Mouse (Mus musculus) midbrain, embryonic 14.5 days (tissue): Measurements from ENCODE around the gene Dusp23. TPM values are rescaled to one million over a fixed set of nuclear protein-coding genes. Genes with fewer than 3 reads are reported as not detected.
A peak's percentile ranks its signal among the peaks of the same experiment; 100 is the strongest.

Source experiments
- ATAC-seq: fragments of 200-750 bp; cut with Nextera tagmentation; 2 replicates; pipeline ENCODE4 v1.8.0; 2017; ENCODE audit warnings: moderate number of reproducible peaks, moderate library complexity; ENCODE audit not compliant: low FRiP score, low TSS enrichment
- DNase-seq: peaks from one replicate; pipeline ENCODE4 v3.0.0-alpha.2; 2015
- H3K27ac ChIP-seq: fragments of 300-500 bp; sonication (generic); replicated peaks from 2 replicates; pipeline ENCODE4 v1.5.1; 2014; ENCODE audit warnings: mild to moderate bottlenecking, low read depth, low read length, moderate library complexity
- H3K27me3 ChIP-seq: fragments of 300-500 bp; sonication (generic); 2 replicates; pipeline ENCODE4 v1.6.1; 2014; ENCODE audit warnings: low read length, control low read depth, mixed read lengths; ENCODE audit not compliant: control insufficient read depth, insufficient read depth
- H3K36me3 ChIP-seq: fragments of 300-500 bp; sonication (generic); 2 replicates; pipeline ENCODE4 v1.6.1; 2014; ENCODE audit warnings: low read length, control low read depth; ENCODE audit not compliant: control insufficient read depth, insufficient read depth
- H3K4me1 ChIP-seq: fragments of 300-500 bp; sonication (generic); 2 replicates; pipeline ENCODE4 v1.6.1; 2014; ENCODE audit warnings: mild to moderate bottlenecking, antibody characterized with exemption, low read length, control low read depth; ENCODE audit not compliant: control insufficient read depth, insufficient read depth
- H3K4me2 ChIP-seq: fragments of 300-500 bp; sonication (generic); 2 replicates; pipeline ENCODE4 v1.6.1; 2014; ENCODE audit warnings: mild to moderate bottlenecking, low read length, moderate library complexity
- H3K4me3 ChIP-seq: fragments of 300-500 bp; sonication (generic); replicated peaks from 2 replicates; pipeline ENCODE4 v1.5.1; 2014; ENCODE audit warnings: low read depth, low read length
- H3K9ac ChIP-seq: fragments of 300-500 bp; sonication (generic); replicated peaks from 2 replicates; pipeline ENCODE4 v1.6.1; 2014; ENCODE audit warnings: mild to moderate bottlenecking, low read length, moderate library complexity
- H3K9me3 ChIP-seq: fragments of 300-500 bp; sonication (generic); 2 replicates; pipeline ENCODE4 v1.6.1; 2016; ENCODE audit warnings: low read length, control low read depth, mixed read lengths; ENCODE audit not compliant: control insufficient read depth
- WGBS: fragments of 180-500 bp; shearing (Covaris S2); extraction: QIAGEN DNeasy Blood & Tissue Kit; methylation state at CpG from one replicate; pipeline ENCODE4 v1.1.7; 2014; 5-methylcytosine and 5-hydroxymethylcytosine counted together
- polyA plus RNA-seq: library from polyadenylated mRNA; unstranded; fragments of >200 nt; fragmentation: Nextera tagmentation; extraction: Ambion mirVana; gene quantifications from 2 replicates; pipeline ENCODE4 v1.2.1, GENCODE M21; 2014

Gene Dusp23
- polyA plus RNA-seq, 1 experiment from 2014 or later, result 8.7 TPM

- Histone ChIP-seq H3K36me3 (no peaks in the 10 kb centered on the region), H3K9me3 (no peaks in the 10 kb centered on the region), H3K27ac (no peak overlapping the region), H3K4me3 (no peak overlapping the region), H3K4me2 (no peak overlapping the region), H3K9ac (no peak overlapping the region), H3K4me1 (no peaks in the 10 kb centered on the region), H3K27me3 (no peaks in the 10 kb centered on the region)
- ATAC-seq, result no peak
- 86% methylated on average over 18 of the region's 18 CpGs for WGBS
- DNase-seq, result no peak
Observed at GRCm38 (mm10) chr1:172652040-172652662, 19.4 kb upstream of the Dusp23 start.

- ATAC-seq (no peak), DNase-seq (no peak)
- Histone ChIP-seq H3K27ac (no peak overlapping the region), H3K36me3 (no peaks in the 10 kb centered on the region), H3K27me3 (no peaks in the 10 kb centered on the region), H3K4me2 (no peak overlapping the region), H3K9ac (no peak overlapping the region), H3K4me1 (no peaks in the 10 kb centered on the region), H3K9me3 (no peaks in the 10 kb centered on the region), H3K4me3 (no peak overlapping the region)
- WGBS, result 89% methylated on average over 10 of the region's 10 CpGs
Observed at GRCm38 (mm10) chr1:172651288-172651987, 18.7 kb upstream of the Dusp23 start.

DNA sequence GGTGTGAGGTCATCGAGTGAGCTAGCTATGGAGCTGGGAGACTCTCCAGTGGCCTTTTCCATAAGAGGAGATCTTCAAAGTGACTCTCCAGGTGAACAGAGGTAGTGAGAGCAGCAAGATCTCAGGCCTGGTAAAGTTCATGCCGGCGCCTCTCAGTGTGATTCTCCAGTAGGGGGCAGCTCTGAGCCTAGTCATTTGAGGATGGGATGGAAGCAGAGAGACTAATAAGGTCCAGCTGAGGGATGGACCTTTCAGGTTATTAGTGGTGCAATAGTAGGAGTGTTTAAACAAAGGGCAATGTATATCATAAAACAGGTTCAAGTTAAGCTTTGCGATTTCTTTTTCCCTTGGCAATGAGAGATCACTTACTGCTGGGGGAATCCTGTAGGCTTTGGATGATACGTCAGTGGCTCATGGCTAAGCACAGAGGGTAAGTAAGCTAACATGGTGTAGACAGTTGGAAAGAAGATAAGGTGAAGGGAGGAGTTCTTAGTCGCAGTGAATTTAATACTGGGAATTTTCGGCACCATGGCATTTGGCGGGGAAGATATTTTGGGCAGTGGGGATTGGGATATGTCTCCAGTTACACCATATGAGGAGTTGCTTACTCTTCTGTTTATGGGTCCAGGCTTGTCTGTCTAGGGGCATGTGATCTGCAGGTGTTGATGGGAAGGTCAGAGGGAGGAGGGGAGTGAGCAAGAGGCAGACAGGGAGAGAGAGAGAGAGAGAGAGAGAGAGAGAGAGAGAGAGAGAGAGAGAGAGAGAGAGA, 17.9 kb upstream of the Dusp23 start:
- no peak for ATAC-seq

DNA sequence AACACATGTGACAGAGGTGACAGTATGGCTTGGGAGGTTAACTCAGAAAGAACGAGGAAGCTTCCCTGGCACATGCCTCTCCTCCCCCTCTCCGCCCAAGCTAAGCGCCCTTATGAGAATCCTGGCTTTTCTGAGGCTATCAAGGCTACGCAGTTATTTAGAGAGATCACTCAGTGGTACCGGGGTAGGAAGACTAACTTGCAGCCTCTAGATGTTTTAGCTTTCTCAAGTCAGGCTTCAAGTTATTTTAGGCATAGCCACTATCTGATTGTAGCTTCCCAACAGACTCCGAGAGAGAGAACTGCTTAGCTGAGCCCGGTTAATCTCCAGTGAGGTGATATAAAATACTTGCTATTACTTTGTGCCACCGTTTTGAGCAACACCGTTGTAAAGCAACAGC, 16.6 kb upstream of the Dusp23 start:
- 87% methylated on average over 9 of the region's 9 CpGs for whole genome bisulfite sequencing
- Histone ChIP-seq H3K4me3 (no peak overlapping the region), H3K9me3 (no peaks in the 10 kb centered on the region), H3K4me2 (no peak overlapping the region), H3K4me1 (no peaks in the 10 kb centered on the region), H3K36me3 (no peaks in the 10 kb centered on the region), H3K9ac (no peak overlapping the region), H3K27me3 (no peaks in the 10 kb centered on the region), H3K27ac (no peak overlapping the region)
- DNase-seq (no peak), ATAC-seq (no peak)

More for the DNA sequence above, 17.9 kb upstream of the Dusp23 start:
- Histone ChIP-seq H3K27me3 (no peaks in the 10 kb centered on the region), H3K9ac (no peak overlapping the region), H3K4me2 (no peak overlapping the region), H3K4me3 (no peak overlapping the region), H3K36me3 (no peaks in the 10 kb centered on the region), H3K4me1 (no peaks in the 10 kb centered on the region), H3K27ac (no peak overlapping the region), H3K9me3 (no peaks in the 10 kb centered on the region)
- WGBS, result 61% methylated on average over 8 of the region's 8 CpGs
- peak; percentile 37 for DNase-seq

- DNase-seq, result peak; percentile 32
- Histone ChIP-seq H3K36me3 (no peaks in the 10 kb centered on the region), H3K4me3 (no peak overlapping the region), H3K27me3 (no peaks in the 10 kb centered on the region), H3K9me3 (no peaks in the 10 kb centered on the region), H3K9ac (no peak overlapping the region), H3K4me2 (no peak overlapping the region), H3K4me1 (no peaks in the 10 kb centered on the region), H3K27ac (no peak overlapping the region)
- WGBS, result 13% methylated on average over 4 of the region's 4 CpGs
- no peak for ATAC-seq
Observed at GRCm38 (mm10) chr1:172647236-172647635, 14.5 kb upstream of the Dusp23 start.

GRCm38 (mm10) chr1:172638781-172639180, 6.0 kb upstream of the Dusp23 start:
- WGBS, result 77% methylated on average over 2 of the region's 2 CpGs
- Histone ChIP-seq H3K4me1 (no peaks in the 10 kb centered on the region), H3K9me3 (no peaks in the 10 kb centered on the region), H3K27ac (no peak overlapping the region), H3K9ac (no peak overlapping the region), H3K4me2 (no peak overlapping the region), H3K36me3 (no peaks in the 10 kb centered on the region), H3K4me3 (no peak overlapping the region), H3K27me3 (no peaks in the 10 kb centered on the region)
- ATAC-seq (no peak), DNase-seq (no peak)

GRCm38 (mm10) chr1:172637801-172638200, 5.0 kb upstream of the Dusp23 start:
- ATAC-seq (no peak), DNase-seq (peak; percentile 46)
- H3K27ac ChIP-seq, result no peak overlapping the region
- H3K9me3 ChIP-seq, result no peaks in the 10 kb centered on the region
- no peak overlapping the region for H3K4me2 ChIP-seq
- H3K4me3 ChIP-seq, result no peak overlapping the region
- 76% methylated on average over 4 of the region's 4 CpGs for WGBS
- no peaks in the 10 kb centered on the region for H3K36me3 ChIP-seq
- H3K27me3 ChIP-seq, result no peaks in the 10 kb centered on the region
- H3K9ac ChIP-seq, result no peak overlapping the region
- H3K4me1 ChIP-seq, result no peaks in the 10 kb centered on the region

DNA sequence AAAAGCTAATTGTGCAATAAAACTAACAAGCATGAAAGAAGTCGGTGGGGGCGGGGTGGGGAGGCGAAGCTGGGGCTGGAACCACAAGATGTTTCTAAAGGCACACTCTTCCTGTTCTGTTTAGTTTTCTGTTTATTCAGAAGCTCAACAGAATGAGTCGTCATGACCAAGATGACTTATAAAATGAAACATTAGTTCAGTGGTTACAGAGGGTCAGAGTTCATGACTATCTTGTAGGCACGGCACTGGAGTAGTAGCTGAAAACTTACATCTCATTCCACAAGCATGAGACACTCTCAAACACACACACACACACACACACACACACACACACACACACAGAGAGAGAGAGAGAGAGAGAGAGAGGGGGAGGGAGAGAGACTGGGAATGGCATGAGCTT, 3.5 kb upstream of the Dusp23 start:
- no peak overlapping the region for H3K4me2 ChIP-seq
- no peaks in the 10 kb centered on the region for H3K4me1 ChIP-seq
- H3K9me3 ChIP-seq, result no peaks in the 10 kb centered on the region
- DNase-seq (no peak), ATAC-seq (no peak)
- H3K9ac ChIP-seq, result no peak overlapping the region
- H3K36me3 ChIP-seq, result no peaks in the 10 kb centered on the region
- H3K4me3 ChIP-seq, result no peak overlapping the region
- no peaks in the 10 kb centered on the region for H3K27me3 ChIP-seq
- no peak overlapping the region for H3K27ac ChIP-seq
- WGBS, result 93% methylated on average over 5 of the region's 5 CpGs
